Mouse (Mus musculus) lung, adult 2 months (tissue): Measurements from ENCODE around the gene As3mt.

Source experiments
- CTCF ChIP-seq: fragments of 200-500 bp; IDR thresholded peaks from 2 replicates; pipeline ENCODE4 v1.5.1; 2011; ENCODE audit warnings: mild to moderate bottlenecking, low read length, control low read depth; ENCODE audit not compliant: insufficient read depth
- POLR2A ChIP-seq: fragments of 200-500 bp; IDR thresholded peaks from 2 replicates; pipeline ENCODE4 v1.6.1; 2011; ENCODE audit warnings: low read depth, mild to moderate bottlenecking, control low read depth, low read length, borderline replicate concordance; ENCODE audit errors: extremely low read depth

GRCm38 (mm10) chr19:46740341-46741008 is 33.2 kb downstream of the As3mt start:
- TF ChIP-seq CTCF (peak; percentile 44; the same call in 1 of the 2 replicates), POLR2A (no peak)
